Mouse (Mus musculus) MEL (cell line): ENCODE data around the gene Map3k4. TPM values are rescaled to one million over a fixed set of nuclear protein-coding genes. Genes with fewer than 3 reads are reported as not detected.

Experiments
- DNase-seq: peaks from one replicate; pipeline ENCODE4 v3.0.0; 2011; ENCODE audit warnings: low read depth, low spot score
- H3K27ac ChIP-seq: 2 replicates; pipeline ENCODE4 v1.5.1; 2012; ENCODE audit warnings: low read depth, mild to moderate bottlenecking, control low read depth, low read length, moderate library complexity; ENCODE audit not compliant: control insufficient read depth
- H3K27me3 ChIP-seq, 2 experiments: fragments of 150-350 bp in 1 of 2; sonication (generic) in 1 of 2; 2 replicates each; pipeline ENCODE4 v1.6.1; 2012; ENCODE audit warnings: low read length in 2 of 2, mild to moderate bottlenecking in 2 of 2, improper control_type of control experiment in 1 of 2, moderate library complexity in 1 of 2; ENCODE audit not compliant: insufficient read depth in 2 of 2, control insufficient read depth in 1 of 2
- H3K36me3 ChIP-seq, 2 experiments: 2 replicates each; pipeline ENCODE4 v1.6.1; 2012 to 2014; ENCODE audit warnings: low read length in 2 of 2, improper control_type of control experiment in 1 of 2, inconsistent platforms in 1 of 2, mild to moderate bottlenecking in 1 of 2; ENCODE audit not compliant: insufficient read depth in 2 of 2, control insufficient read depth in 1 of 2
- H3K4me1 ChIP-seq, 2 experiments: fragments of 150-350 bp in 1 of 2; sonication (generic) in 1 of 2; 2 replicates each; pipeline ENCODE4 v1.6.1; 2012; ENCODE audit warnings: low read length in 2 of 2, improper control_type of control experiment in 1 of 2, mild to moderate bottlenecking in 1 of 2; ENCODE audit not compliant: insufficient read depth in 2 of 2, control insufficient read depth in 1 of 2
- H3K4me3 ChIP-seq, 2 experiments: fragments of 150-350 bp in 1 of 2; sonication (generic) in 1 of 2; 2 replicates each; pipeline ENCODE4 v1.5.1; 2012; ENCODE audit warnings: low read depth in 2 of 2, low read length in 2 of 2, mild to moderate bottlenecking in 2 of 2, moderate library complexity in 2 of 2, control low read depth in 1 of 2, improper control_type of control experiment in 1 of 2; ENCODE audit not compliant: control insufficient read depth in 1 of 2, insufficient read depth in 1 of 2
- H3K79me2 ChIP-seq: 2 replicates; pipeline ENCODE4 v1.6.1; 2012; ENCODE audit warnings: mild to moderate bottlenecking, low read length, moderate library complexity; ENCODE audit not compliant: control insufficient read depth, poor library complexity, insufficient read depth
- H3K9ac ChIP-seq: 2 replicates; pipeline ENCODE4 v1.6.1; 2012; ENCODE audit warnings: low read depth, mild to moderate bottlenecking, control low read depth, low read length, moderate library complexity; ENCODE audit not compliant: control insufficient read depth, poor library complexity, severe bottlenecking
- H3K9me3 ChIP-seq: fragments of 150-350 bp; sonication (generic); replicated peaks from 2 replicates; pipeline ENCODE4 v1.6.1; 2012; ENCODE audit warnings: mild to moderate bottlenecking, low read length, improper control_type of control experiment, moderate library complexity; ENCODE audit not compliant: insufficient read depth
- BHLHE40 ChIP-seq: IDR thresholded peaks from 2 replicates; pipeline ENCODE4 v1.6.1; 2012; ENCODE audit warnings: low read depth, mild to moderate bottlenecking, inconsistent platforms, low read length, improper control_type of control experiment, borderline replicate concordance
- CTCF ChIP-seq, 3 experiments: IDR thresholded peaks in 2 of 3; conservative IDR thresholded peaks in 1 of 3; 2 replicates each; pipeline ENCODE4 v1.5.1; 2011 to 2012; ENCODE audit warnings: low read length in 3 of 3, low read depth in 2 of 3, mild to moderate bottlenecking in 2 of 3, improper control_type of control experiment in 1 of 3, inconsistent platforms in 1 of 3, mixed read lengths in 1 of 3, moderate library complexity in 1 of 3; ENCODE audit not compliant: control insufficient read depth in 1 of 3, insufficient read depth in 1 of 3, poor library complexity in 1 of 3, severe bottlenecking in 1 of 3
- E2F4 ChIP-seq: IDR thresholded peaks from 2 replicates; pipeline ENCODE4 v1.6.1; 2011; ENCODE audit warnings: low read depth, low read length, improper control_type of control experiment, borderline replicate concordance
- ELF1 ChIP-seq: IDR thresholded peaks from 2 replicates; pipeline ENCODE4 v1.6.1; 2014; ENCODE audit warnings: low read depth, mild to moderate bottlenecking, inconsistent platforms, low read length, improper control_type of control experiment, moderate library complexity
- EP300 ChIP-seq, 2 experiments: IDR thresholded peaks; 2 replicates each; pipeline ENCODE4 v1.6.1; 2011; ENCODE audit warnings: improper control_type of control experiment in 2 of 2, low read length in 2 of 2, low read depth in 1 of 2, mild to moderate bottlenecking in 1 of 2
- HCFC1 ChIP-seq: IDR thresholded peaks from 2 replicates; pipeline ENCODE4 v1.6.1; 2012; ENCODE audit warnings: low read depth, mild to moderate bottlenecking, inconsistent platforms, low read length, improper control_type of control experiment, moderate library complexity
- KAT2A ChIP-seq: conservative IDR thresholded peaks from 2 replicates; pipeline ENCODE4 v1.6.1; 2012; ENCODE audit warnings: low read depth, low read length, improper control_type of control experiment, inconsistent platforms
- MAX ChIP-seq: IDR thresholded peaks from 2 replicates; pipeline ENCODE4 v1.6.1; 2011; ENCODE audit warnings: low read length, improper control_type of control experiment
- MAZ ChIP-seq: IDR thresholded peaks from 2 replicates; pipeline ENCODE4 v1.6.1; 2012; ENCODE audit warnings: low read depth, mild to moderate bottlenecking, inconsistent platforms, low read length, improper control_type of control experiment
- MXI1 ChIP-seq: IDR thresholded peaks from 2 replicates; pipeline ENCODE4 v1.6.1; 2011; ENCODE audit warnings: mild to moderate bottlenecking, low read depth, low read length, improper control_type of control experiment
- MYB ChIP-seq: IDR thresholded peaks from 2 replicates; pipeline ENCODE4 v1.6.1; 2011; ENCODE audit warnings: mild to moderate bottlenecking, low read depth, low read length, improper control_type of control experiment
- NELFE ChIP-seq: IDR thresholded peaks from 2 replicates; pipeline ENCODE4 v1.6.1; 2011; ENCODE audit warnings: low read depth, low read length, improper control_type of control experiment
- NRF1 ChIP-seq: IDR thresholded peaks from 2 replicates; pipeline ENCODE4 v1.6.1; 2014; ENCODE audit warnings: low read depth, mild to moderate bottlenecking, inconsistent platforms, low read length, improper control_type of control experiment, moderate library complexity; ENCODE audit not compliant: poor library complexity, insufficient read depth, severe bottlenecking
- POLR2A ChIP-seq, 2 experiments: IDR thresholded peaks; 2 replicates each; pipeline ENCODE4 v1.6.1; 2011 to 2012; ENCODE audit warnings: low read length in 2 of 2, mild to moderate bottlenecking in 2 of 2, control low read depth in 1 of 2, improper control_type of control experiment in 1 of 2, low read depth in 1 of 2, moderate library complexity in 1 of 2; ENCODE audit not compliant: control insufficient read depth in 1 of 2, insufficient read depth in 1 of 2, poor library complexity in 1 of 2
- POLR2AphosphoS5 ChIP-seq: IDR thresholded peaks from 2 replicates; pipeline ENCODE4 v1.6.1; 2012; ENCODE audit warnings: low read depth, borderline replicate concordance, mild to moderate bottlenecking, inconsistent platforms, low read length, moderate library complexity, mixed read lengths
- RAD21 ChIP-seq: IDR thresholded peaks from 2 replicates; pipeline ENCODE4 v1.6.1; 2011; ENCODE audit warnings: mild to moderate bottlenecking, low read depth, low read length, improper control_type of control experiment
- RCOR1 ChIP-seq: IDR thresholded peaks from 2 replicates; pipeline ENCODE4 v1.6.1; 2012; ENCODE audit warnings: low read depth, mild to moderate bottlenecking, inconsistent platforms, low read length, improper control_type of control experiment
- SIN3A ChIP-seq: IDR thresholded peaks from 2 replicates; pipeline ENCODE4 v1.6.1; 2012; ENCODE audit warnings: low read length, improper control_type of control experiment, inconsistent platforms
- SMC3 ChIP-seq: IDR thresholded peaks from 2 replicates; pipeline ENCODE4 v1.6.1; 2011; ENCODE audit warnings: low read depth, low read length, improper control_type of control experiment
- TBP ChIP-seq: IDR thresholded peaks from 2 replicates; pipeline ENCODE4 v1.8.0; 2011; ENCODE audit warnings: low read depth, low read length, improper control_type of control experiment
- TCF12 ChIP-seq: IDR thresholded peaks from 2 replicates; pipeline ENCODE4 v1.6.1; 2014; ENCODE audit warnings: low read depth, mild to moderate bottlenecking, inconsistent platforms, low read length, improper control_type of control experiment, moderate library complexity
- USF1 ChIP-seq: IDR thresholded peaks from 2 replicates; pipeline ENCODE4 v1.6.1; 2014; ENCODE audit warnings: low read depth, mild to moderate bottlenecking, inconsistent platforms, low read length, improper control_type of control experiment, moderate library complexity
- USF2 ChIP-seq, 2 experiments: IDR thresholded peaks; 2 replicates each; pipeline ENCODE4 v1.6.1; 2011 to 2012; ENCODE audit warnings: improper control_type of control experiment in 2 of 2, low read length in 2 of 2, borderline replicate concordance in 1 of 2, inconsistent platforms in 1 of 2, low read depth in 1 of 2, mild to moderate bottlenecking in 1 of 2; ENCODE audit not compliant: insufficient read depth in 1 of 2
- ZC3H11A ChIP-seq: IDR thresholded peaks from 2 replicates; pipeline ENCODE4 v1.6.1; 2012; ENCODE audit warnings: low read depth, mild to moderate bottlenecking, inconsistent platforms, low read length, improper control_type of control experiment
- ZKSCAN1 ChIP-seq: IDR thresholded peaks from 2 replicates; pipeline ENCODE4 v1.6.1; 2012; ENCODE audit warnings: low read depth, mild to moderate bottlenecking, inconsistent platforms, low read length, improper control_type of control experiment, moderate library complexity
- ZMIZ1 ChIP-seq: IDR thresholded peaks from 2 replicates; pipeline ENCODE4 v1.6.1; 2012; ENCODE audit warnings: low read depth, mild to moderate bottlenecking, inconsistent platforms, low read length, improper control_type of control experiment, moderate library complexity
- polyA plus RNA-seq, 2 experiments: library from polyadenylated mRNA; stranded (reverse) in 1 of 2; unstranded in 1 of 2; fragments of >175 nt in 1 of 2; fragments of >200 nt in 1 of 2; gene quantifications; 2 replicates each; pipeline versions ENCODE4 v1.2.1 to v1.2.4; 2012; ENCODE audit warnings: low replicate concordance in 2 of 2, low read depth in 1 of 2; ENCODE audit not compliant: insufficient read length in 2 of 2, insufficient read depth in 1 of 2, missing spikeins in 1 of 2
- total RNA-seq: library from RNA; depleted of rRNA; stranded (reverse); fragments of 300-350 nt; gene quantifications from 2 replicates; pipeline ENCODE4 v1.2.3, GENCODE M21; 2012; rRNA removed

The Map3k4 gene
- total RNA-seq (18.0 and 18.8 TPM in 2 replicates), polyA plus RNA-seq (10 to 100 TPM in 1 of 2 experiments, not detected in 1; 20.4 TPM)

DNA sequence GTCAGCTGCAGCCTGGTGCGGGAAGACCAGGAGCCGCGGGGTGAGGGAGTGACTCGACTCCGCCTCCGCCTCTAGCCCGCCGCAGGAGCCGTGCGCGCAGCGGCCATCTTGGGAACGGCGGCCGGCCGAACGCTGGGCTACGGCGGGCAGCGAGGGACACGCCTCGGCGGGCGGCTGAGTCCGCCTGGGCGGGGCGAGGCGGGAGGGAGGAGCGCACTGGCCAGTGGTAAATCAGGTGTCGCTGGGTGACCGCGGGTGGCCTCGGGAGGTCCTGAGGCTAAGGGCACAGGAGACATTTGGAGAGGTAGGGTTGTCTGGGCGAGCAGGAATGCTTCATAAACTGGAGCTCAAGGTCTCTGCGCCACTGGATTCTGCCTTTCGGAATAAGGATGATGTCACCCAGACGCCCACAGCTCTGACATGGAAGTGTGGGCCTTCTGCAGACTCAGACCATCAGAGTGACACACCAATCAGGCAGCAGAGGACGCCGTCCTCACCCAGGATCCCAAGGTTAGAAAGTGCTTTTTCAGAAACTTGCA, at the start of gene Map3k4:
Map3k4 (minus strand) TSS at position 134 of the 539 bp plus-strand sequence.
- peak within 1 kb of the TSS; percentile 79 for H3K9ac ChIP-seq
- H3K4me3 ChIP-seq = peak within 1 kb of the TSS; percentile 90 to 91
- no peaks in the 10 kb centered on the region for H3K27me3 ChIP-seq
- TF ChIP-seq NELFE = peak; percentile 63
- no peak for TF ChIP-seq KAT2A
- TF ChIP-seq MXI1 = peak; percentile 35; the same call in 1 of the 2 replicates
- TF ChIP-seq USF2 (IDR thresholded peaks at IDR 0.05; ENCODE audit: borderline replicate concordance in 1 of 2, insufficient read depth in 1 of 2, low read depth in 1 of 2, low read length in 2 of 2) = no peak
- TF ChIP-seq MAZ = peak; percentile 22; the same call in 1 of the 2 replicates
- TF ChIP-seq SMC3 = no peak
- TF ChIP-seq POLR2A (IDR thresholded peaks at IDR 0.05; ENCODE audit: control insufficient read depth in 1 of 2, insufficient read depth in 1 of 2, low read depth in 1 of 2, low read length in 2 of 2, poor library complexity in 1 of 2) = peak; percentile 68 to 75
- peak; percentile 46; the same call in 1 of the 2 replicates for TF ChIP-seq NRF1
- TF ChIP-seq CTCF (IDR thresholded peaks at IDR 0.05 in 2 of 3, conservative IDR thresholded peaks at IDR 0.05 in 1 of 3; ENCODE audit: control insufficient read depth in 1 of 3, insufficient read depth in 1 of 3, low read depth in 2 of 3, low read length in 3 of 3, poor library complexity in 1 of 3, severe bottlenecking in 1 of 3) = peak in 2 of 3 experiments; percentile 4 to 8; a peak in 1 of 6 replicates
- TF ChIP-seq MAX = no peak
- TF ChIP-seq HCFC1 = peak; percentile 78
- TF ChIP-seq SIN3A = peak; percentile 63; the same call in 1 of the 2 replicates
- 0 out of 2 replicates have a peak, but pooled peaks have one; percentile 24 for TF ChIP-seq ELF1
- no peak for TF ChIP-seq TBP
- TF ChIP-seq TCF12 = peak; percentile 61; the same call in 1 of the 2 replicates
- H3K36me3 ChIP-seq = peaks cover 0 to 11% of the 10 kb centered on the region in 2 experiments; a peak in 2 of 4 replicates
- no peaks in the 10 kb centered on the region for H3K9me3 ChIP-seq
- DNase-seq = peak; percentile 88
- peaks cover 4 to 14% of the 10 kb centered on the region in 2 experiments; a peak in 3 of 4 replicates for H3K4me1 ChIP-seq
- H3K79me2 ChIP-seq = peaks cover 9% of the 10 kb centered on the region
- H3K27ac ChIP-seq = peak within 1 kb of the TSS; percentile 19; the same call in 1 of the 2 replicates

GRCm38 (mm10) chr17:12367373-12367930, 48.9 kb upstream of the Map3k4 start:
- H3K9ac ChIP-seq = no peak overlapping the region
- no peak overlapping the region for H3K27ac ChIP-seq
- peaks cover 0 to 2% of the 10 kb centered on the region in 2 experiments; a peak in 1 of 4 replicates for H3K27me3 ChIP-seq
- H3K79me2 ChIP-seq = no peaks in the 10 kb centered on the region
- H3K4me1 ChIP-seq = peaks cover 0 to 3% of the 10 kb centered on the region in 2 experiments; a peak in 1 of 4 replicates
- no peaks in the 10 kb centered on the region for H3K9me3 ChIP-seq
- TF ChIP-seq BHLHE40 = no peak
- no peak for TF ChIP-seq NRF1
- TF ChIP-seq SIN3A = no peak
- no peak for TF ChIP-seq MAX
- no peak for TF ChIP-seq RCOR1
- TF ChIP-seq USF1 = no peak
- no peak for TF ChIP-seq E2F4
- TF ChIP-seq CTCF (IDR thresholded peaks at IDR 0.05 in 2 of 3, conservative IDR thresholded peaks at IDR 0.05 in 1 of 3; ENCODE audit: control insufficient read depth in 1 of 3, insufficient read depth in 1 of 3, low read depth in 2 of 3, low read length in 3 of 3, poor library complexity in 1 of 3, severe bottlenecking in 1 of 3) = peak; percentile 25 to 50 (median 35); a peak in 5 of 6 replicates
- no peak for TF ChIP-seq ELF1
- no peak for TF ChIP-seq POLR2AphosphoS5
- peak; percentile 57 for TF ChIP-seq SMC3
- TF ChIP-seq TCF12 = no peak
- no peak for TF ChIP-seq ZKSCAN1
- TF ChIP-seq MYB = no peak
- peak; percentile 37 for TF ChIP-seq RAD21
- no peak for TF ChIP-seq ZMIZ1
- TF ChIP-seq EP300 (IDR thresholded peaks at IDR 0.05; ENCODE audit: low read depth in 1 of 2, low read length in 2 of 2) = no peak
- no peak for TF ChIP-seq KAT2A
- 0 out of 2 replicates have a peak, but pooled peaks have one; percentile 3 for TF ChIP-seq ZC3H11A
- H3K4me3 ChIP-seq = no peak overlapping the region
- no peaks in the 10 kb centered on the region for H3K36me3 ChIP-seq
- peak; percentile 34 for DNase-seq
